Mouse (Mus musculus) limb, embryonic 14.5 days (tissue): ENCODE measurements at regions not wholly inside any gene's neighbourhood (a gene's known extent, or its start where the extent isn't known, plus 50 kb on each side); places are given as distances from the start of the nearest gene placed in this dataset.

Experiments used
- ATAC-seq: fragments of 200-750 bp; cut with Nextera tagmentation; 2 replicates; pipeline ENCODE4 v1.8.0; 2017; ENCODE audit warnings: low read depth, moderate number of reproducible peaks, moderate TSS enrichment; ENCODE audit not compliant: low FRiP score
- DNase-seq: peaks from one replicate; pipeline ENCODE4 v3.0.0-alpha.2; 2015; ENCODE audit warnings: low spot score
- H3K27ac ChIP-seq: fragments of 300-500 bp; sonication (generic); replicated peaks from 2 replicates; pipeline ENCODE4 v1.5.1; 2014; ENCODE audit warnings: low read depth, mild to moderate bottlenecking, low read length, moderate library complexity, mixed read lengths
- H3K27me3 ChIP-seq: fragments of 300-500 bp; sonication (generic); 2 replicates; pipeline ENCODE4 v1.6.1; 2014; ENCODE audit warnings: low read length, mixed read lengths; ENCODE audit not compliant: control insufficient read depth, insufficient read depth
- H3K36me3 ChIP-seq: fragments of 300-500 bp; sonication (generic); 2 replicates; pipeline ENCODE4 v1.6.1; 2014; ENCODE audit warnings: mild to moderate bottlenecking, low read length, moderate library complexity, mixed read lengths; ENCODE audit not compliant: control insufficient read depth, insufficient read depth
- H3K4me1 ChIP-seq: fragments of 300-500 bp; sonication (generic); 2 replicates; pipeline ENCODE4 v1.6.1; 2014; ENCODE audit warnings: antibody characterized with exemption, low read length, mixed read lengths; ENCODE audit not compliant: control insufficient read depth, insufficient read depth
- H3K4me2 ChIP-seq: fragments of 300-500 bp; sonication (generic); replicated peaks from 2 replicates; pipeline ENCODE4 v1.6.1; 2014; ENCODE audit warnings: low read depth, mild to moderate bottlenecking, low read length, moderate library complexity; ENCODE audit not compliant: severe bottlenecking
- H3K4me3 ChIP-seq: fragments of 300-500 bp; sonication (generic); replicated peaks from 2 replicates; pipeline ENCODE4 v1.5.1; 2014; ENCODE audit warnings: low read length
- H3K9ac ChIP-seq: fragments of 300-500 bp; sonication (generic); 2 replicates; pipeline ENCODE4 v1.6.1; 2014; ENCODE audit warnings: mild to moderate bottlenecking, low read depth, low read length, moderate library complexity; ENCODE audit not compliant: severe bottlenecking
- H3K9me3 ChIP-seq: fragments of 300-500 bp; sonication (generic); 2 replicates; pipeline ENCODE4 v1.6.1; 2016; ENCODE audit warnings: low read length; ENCODE audit not compliant: control insufficient read depth
- POLR2A ChIP-seq: fragments of 200-500 bp; IDR thresholded peaks from 2 replicates; pipeline ENCODE4 v1.8.0; 2012; ENCODE audit warnings: inconsistent platforms, mild to moderate bottlenecking, moderate library complexity, borderline replicate concordance; ENCODE audit not compliant: insufficient read depth, insufficient read length; ENCODE audit errors: extremely low read depth
- WGBS: fragments of 180-500 bp; shearing (Covaris S2); extraction: QIAGEN DNeasy Blood & Tissue Kit; methylation state at CpG from one replicate; pipeline ENCODE4 v1.1.7; 2014; 5-methylcytosine and 5-hydroxymethylcytosine counted together

- Histone ChIP-seq H3K4me2 (no peak overlapping the region), H3K36me3 (no peaks in the 10 kb centered on the region), H3K9ac (no peak overlapping the region), H3K4me3 (no peak overlapping the region), H3K27ac (no peak overlapping the region), H3K4me1 (0 out of 2 replicates have a peak, but pooled peaks cover 6% of the 10 kb centered on the region), H3K9me3 (no peaks in the 10 kb centered on the region), H3K27me3 (no peaks in the 10 kb centered on the region)
- 89% methylated on average over 7 of the region's 7 CpGs for WGBS
- DNase-seq (no peak), ATAC-seq (no peak)
- no peak for TF ChIP-seq POLR2A
These were observed 51.6 kb upstream of the Lpp start for GRCm38 (mm10) chr16:24341736-24342135.

GRCm38 (mm10) chr16:24340646-24341045, 52.7 kb upstream of the Lpp start:
- Histone ChIP-seq H3K9ac (no peak overlapping the region), H3K4me1 (0 out of 2 replicates have a peak, but pooled peaks cover 6% of the 10 kb centered on the region), H3K4me3 (no peak overlapping the region), H3K4me2 (no peak overlapping the region), H3K27me3 (no peaks in the 10 kb centered on the region), H3K27ac (no peak overlapping the region), H3K36me3 (no peaks in the 10 kb centered on the region), H3K9me3 (no peaks in the 10 kb centered on the region)
- no peak for DNase-seq
- no peak for ATAC-seq
- TF ChIP-seq POLR2A: no peak
- 83% methylated on average over 7 of the region's 7 CpGs for WGBS

GRCm38 (mm10) chr16:24339320-24340265, 53.7 kb upstream of the Lpp start:
- Histone ChIP-seq H3K9ac (no peak overlapping the region), H3K9me3 (no peaks in the 10 kb centered on the region), H3K36me3 (no peaks in the 10 kb centered on the region), H3K27ac (no peak overlapping the region), H3K27me3 (no peaks in the 10 kb centered on the region), H3K4me1 (0 out of 2 replicates have a peak, but pooled peaks cover 6% of the 10 kb centered on the region), H3K4me2 (no peak overlapping the region), H3K4me3 (no peak overlapping the region)
- no peak for TF ChIP-seq POLR2A
- ATAC-seq: no peak
- peak; percentile 55 for DNase-seq
- 28% methylated on average over 10 of the region's 10 CpGs for WGBS

GRCm38 (mm10) chr16:24338404-24338803, 54.9 kb upstream of the Lpp start:
- Histone ChIP-seq H3K4me2 (no peak overlapping the region), H3K27me3 (no peaks in the 10 kb centered on the region), H3K4me3 (no peak overlapping the region), H3K27ac (no peak overlapping the region), H3K9ac (no peak overlapping the region), H3K4me1 (0 out of 2 replicates have a peak, but pooled peaks cover 6% of the 10 kb centered on the region), H3K9me3 (no peaks in the 10 kb centered on the region), H3K36me3 (no peaks in the 10 kb centered on the region)
- TF ChIP-seq POLR2A: no peak
- 80% methylated on average over 7 of the region's 7 CpGs for WGBS
- no peak for ATAC-seq
- no peak for DNase-seq

- Histone ChIP-seq H3K4me3 (no peak overlapping the region), H3K9me3 (no peaks in the 10 kb centered on the region), H3K4me1 (0 out of 2 replicates have a peak, but pooled peaks cover 5% of the 10 kb centered on the region), H3K4me2 (no peak overlapping the region), H3K9ac (no peak overlapping the region), H3K36me3 (no peaks in the 10 kb centered on the region), H3K27me3 (no peaks in the 10 kb centered on the region), H3K27ac (no peak overlapping the region)
- DNase-seq (peak; percentile 44), ATAC-seq (0 out of 2 replicates have a peak, but pooled peaks have one; percentile 37)
- 62% methylated on average over 2 of the region's 2 CpGs for WGBS
- no peak for TF ChIP-seq POLR2A
These were observed 58.9 kb upstream of the Lpp start for GRCm38 (mm10) chr16:24334389-24334788.
